Mouse (Mus musculus) liver, postnatal 0 days (tissue): ENCODE results near the gene Scube2.

Experiments
- CTCF ChIP-seq: sonication (generic); IDR thresholded peaks from 2 replicates; pipeline ENCODE4 v1.5.1; 2016; ENCODE audit warnings: antibody characterized with exemption, low read depth
- EP300 ChIP-seq: IDR thresholded peaks from 2 replicates; pipeline ENCODE4 v1.6.1; 2016; ENCODE audit warnings: antibody characterized with exemption, low read depth, mild to moderate bottlenecking

- TF ChIP-seq CTCF (no peak), EP300 (no peak)
These were observed 26.9 kb downstream of the Scube2 start for GRCm38 (mm10) chr7:109838613-109839012.
